Mouse (Mus musculus) erythroblast, adult 5-6 weeks (primary cell): ENCODE results near the gene Ggcx. TPM values are rescaled to one million over a fixed set of nuclear protein-coding genes. Genes with fewer than 3 reads are reported as not detected.

Experiments used
- ATAC-seq: replicated peaks from 2 replicates; pipeline ENCODE4 v1.8.0; 2016; ENCODE audit warnings: moderate number of reproducible peaks, mild to moderate bottlenecking, moderate TSS enrichment, inconsistent platforms; ENCODE audit not compliant: poor library complexity, low FRiP score, severe bottlenecking
- total RNA-seq, 2 experiments: library from RNA; stranded (forward) in 1 of 2; stranded (reverse) in 1 of 2; fragments of 150-400 nt in 1 of 2; fragments of 200-764, 138-1000 nt in 1 of 2; gene quantifications; 2 replicates each; pipeline versions ENCODE4 v1.2.3 to v1.2.4; 2015 to 2017; ENCODE audit warnings: low replicate concordance in 2 of 2

Ggcx gene
- total RNA-seq, 2 experiments from 2014 or later = 0.85 to 5.0 TPM

DNA sequence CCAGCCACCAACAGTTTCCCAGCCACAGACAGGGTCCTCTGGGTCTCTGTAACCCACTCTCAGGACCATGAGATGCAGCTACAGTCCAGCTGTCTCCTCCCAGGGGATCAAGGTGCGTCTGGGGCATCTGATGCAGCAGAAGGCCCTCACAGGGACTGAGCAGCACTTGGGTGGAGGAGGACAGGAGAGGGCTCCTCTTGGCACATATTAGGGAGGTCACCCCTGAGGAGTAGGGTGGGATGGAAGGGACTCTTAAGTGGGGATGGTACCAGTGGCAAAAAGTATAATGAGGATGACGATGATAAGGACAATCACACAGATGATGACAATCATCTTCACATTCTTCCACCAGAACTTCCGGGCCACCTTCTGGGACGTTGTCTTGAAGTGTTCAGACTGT lies 28.9 kb upstream of the Ggcx start:
- no peak for ATAC-seq

DNA sequence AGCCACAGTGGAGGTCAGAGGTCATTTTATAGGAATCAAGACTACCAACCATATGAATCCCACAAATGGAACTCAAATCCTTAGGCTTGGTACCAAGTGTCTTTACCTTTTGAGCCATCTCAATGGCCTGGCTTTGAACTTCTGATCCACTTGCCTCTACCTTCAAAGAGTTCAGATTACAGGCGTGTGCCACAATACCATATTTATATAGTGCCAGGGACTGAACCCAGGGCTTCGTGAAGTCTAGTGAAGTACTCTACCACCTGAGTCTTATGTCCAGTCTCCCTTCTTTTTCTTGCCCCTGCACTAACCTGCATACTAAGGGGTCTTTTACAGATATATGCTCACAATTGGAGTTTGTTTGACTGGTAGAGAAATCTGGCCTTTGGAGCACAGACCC lies 27.5 kb upstream of the Ggcx start:
- no peak for ATAC-seq

DNA sequence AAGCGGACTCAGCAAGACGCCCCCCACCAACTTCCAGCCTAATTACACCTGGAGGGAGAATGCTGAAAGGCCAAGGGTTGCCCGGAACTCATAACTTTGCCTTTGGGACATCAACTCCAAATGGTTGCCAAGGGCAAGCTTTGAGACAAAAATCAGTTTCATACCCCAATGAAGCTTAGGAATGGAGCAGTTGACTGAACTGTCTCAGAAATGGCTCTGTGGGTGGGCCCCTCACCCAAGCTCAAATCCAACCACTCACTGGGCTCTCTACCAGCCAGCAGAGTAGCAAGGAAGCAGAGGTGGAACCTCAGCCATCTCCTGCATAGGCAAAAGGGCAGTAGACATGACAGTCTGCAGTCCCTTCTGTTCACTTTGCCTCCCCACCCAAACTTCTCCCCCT lies 26.3 kb upstream of the Ggcx start:
- ATAC-seq = no peak

GRCm38 (mm10) chr6:72388266-72388665 lies 25.8 kb upstream of the Ggcx start:
- ATAC-seq = no peak

GRCm38 (mm10) chr6:72388791-72389329 lies 25.2 kb upstream of the Ggcx start:
- ATAC-seq = no peak

- ATAC-seq = peak; percentile 80
These were observed 24.6 kb upstream of the Ggcx start for GRCm38 (mm10) chr6:72389471-72389940.

DNA sequence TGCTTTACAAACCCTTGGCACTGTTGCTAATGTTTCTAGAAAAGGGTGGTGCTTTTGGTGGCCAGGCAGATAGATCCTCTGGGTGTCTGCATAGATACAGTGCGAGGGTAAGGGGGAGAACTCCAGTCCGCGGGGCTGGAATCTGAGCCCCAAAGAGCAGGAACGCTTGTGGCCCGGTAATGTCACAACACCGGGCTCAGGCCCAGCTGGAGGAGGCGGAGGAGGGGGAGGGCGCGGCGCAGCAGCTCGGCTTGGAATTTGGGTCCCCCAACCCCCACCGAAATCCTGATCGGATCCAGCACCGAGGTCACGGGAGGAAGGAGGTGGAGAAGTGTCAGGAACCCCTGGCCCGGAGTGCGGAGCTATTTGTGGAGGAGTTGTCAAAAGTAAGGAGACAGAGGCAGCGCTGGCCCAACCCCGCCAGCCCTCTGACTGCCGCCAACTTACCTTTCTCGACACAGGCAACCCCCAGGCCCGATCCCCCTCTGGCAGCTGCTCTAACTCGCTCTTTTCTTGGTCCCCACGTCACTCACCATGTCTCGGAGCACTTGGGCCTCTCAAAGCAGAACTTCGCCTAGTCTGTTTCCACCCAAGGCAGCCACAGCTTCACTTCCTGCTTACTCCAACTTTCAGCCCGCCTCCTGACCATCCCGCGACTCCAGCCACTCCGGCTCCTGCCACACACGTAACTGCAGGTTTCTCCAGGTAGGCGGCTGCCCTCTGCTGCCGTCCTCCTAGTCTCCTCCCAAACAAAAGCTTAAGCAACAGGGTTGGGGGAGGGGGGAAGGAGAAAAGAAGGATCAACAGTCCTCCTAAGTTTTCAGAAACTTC lies 24.0 kb upstream of the Ggcx start, which contains the start of gene Vamp8:
TSS of gene Vamp8 (minus strand) at position 763 of the 831 bp plus-strand sequence.
- ATAC-seq = peak; percentile 63

DNA sequence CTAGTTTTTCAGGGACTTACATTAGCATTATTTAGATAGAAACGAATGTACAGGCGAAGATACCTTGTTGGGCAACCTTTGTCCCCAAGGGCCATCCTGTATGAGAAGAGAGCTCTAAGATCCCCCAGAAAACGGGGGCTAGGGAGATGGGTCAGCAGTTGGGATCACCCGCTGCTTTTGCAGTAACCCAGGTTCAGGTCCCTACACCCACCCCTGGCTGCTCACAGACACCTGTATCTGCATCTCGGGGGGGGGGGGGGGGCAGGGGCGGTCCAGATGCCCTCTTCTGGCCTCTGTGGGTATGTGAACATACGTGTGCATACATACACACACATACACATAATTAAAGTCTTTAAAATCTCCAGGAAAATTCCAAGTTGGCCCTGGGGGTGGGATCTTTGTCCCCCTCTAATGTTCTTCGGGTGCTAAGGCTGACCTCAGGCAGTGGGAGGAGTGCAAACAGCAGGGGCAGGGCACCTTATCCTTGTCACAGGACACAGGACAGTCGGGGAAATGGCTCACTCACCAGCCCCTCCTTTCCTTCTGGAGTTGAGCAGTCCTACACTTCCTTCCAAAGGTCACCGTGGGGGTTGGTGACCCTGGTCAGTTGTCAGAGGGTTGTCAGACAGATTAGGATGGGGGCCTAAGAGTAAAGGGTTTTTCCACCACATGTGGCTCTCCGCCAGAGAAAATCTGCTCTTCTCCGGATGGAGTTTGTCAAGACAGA lies 23.1 kb upstream of the Ggcx start:
- peak; percentile 61 for ATAC-seq

DNA sequence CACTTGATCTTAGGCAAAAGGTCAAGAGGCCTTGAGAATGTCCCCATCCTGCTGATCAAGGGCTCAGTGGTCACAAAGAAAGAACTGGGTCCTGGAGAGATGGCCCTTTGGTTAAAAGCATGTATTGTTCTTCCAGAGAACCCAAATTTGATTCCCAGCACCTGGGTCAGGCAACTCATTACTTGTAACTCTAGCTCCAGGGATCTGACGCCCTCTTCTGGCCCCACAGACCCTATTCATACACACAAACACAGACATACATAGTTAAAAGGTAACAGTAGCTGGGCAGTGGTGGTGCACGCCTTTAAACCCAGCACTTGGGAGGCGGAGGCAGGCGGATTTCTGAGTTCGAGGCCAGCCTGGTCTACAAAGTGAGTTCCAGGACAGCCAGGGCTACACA lies 21.8 kb upstream of the Ggcx start:
- ATAC-seq = no peak

DNA sequence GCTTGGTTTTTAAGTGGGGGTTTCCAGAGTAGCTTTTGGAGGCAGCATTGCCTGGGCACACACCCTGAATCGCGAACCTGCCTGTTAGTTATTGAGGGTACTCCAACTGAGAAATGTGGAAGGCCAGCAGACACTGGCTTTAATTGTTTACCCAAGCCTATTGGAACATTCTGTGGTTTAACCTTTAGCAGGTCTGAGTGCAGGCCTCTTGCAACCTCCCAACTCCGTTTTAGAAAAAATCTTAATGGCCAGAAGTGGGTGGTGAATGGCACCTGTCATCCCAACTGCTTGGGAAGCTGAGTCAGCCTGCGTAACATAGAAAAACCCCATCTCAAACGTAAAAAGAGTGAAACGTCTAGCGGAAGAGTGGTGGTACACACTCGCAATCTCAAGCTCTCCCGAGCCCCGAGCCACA lies 17.3 kb upstream of the Ggcx start:
- no peak for ATAC-seq

DNA sequence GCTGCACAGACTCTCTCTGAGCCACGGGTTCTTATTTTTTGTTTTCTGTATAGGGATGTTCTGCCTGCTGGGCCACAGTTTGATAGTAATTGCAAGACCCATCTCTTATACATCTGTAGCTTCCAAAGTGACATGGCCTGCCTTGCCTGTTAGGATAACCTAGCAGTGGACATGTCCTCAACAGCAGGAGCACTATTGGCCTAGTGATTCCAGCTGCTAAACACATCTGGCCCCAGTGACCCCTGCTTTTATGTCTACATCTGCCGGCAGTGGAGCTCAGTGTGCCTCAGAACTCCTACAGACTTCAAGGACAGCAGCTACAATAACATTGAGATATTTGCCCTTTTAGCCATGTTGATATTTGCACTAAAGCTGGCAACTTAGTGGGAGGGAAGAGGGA lies 14.1 kb upstream of the Ggcx start:
- ATAC-seq = no peak

DNA sequence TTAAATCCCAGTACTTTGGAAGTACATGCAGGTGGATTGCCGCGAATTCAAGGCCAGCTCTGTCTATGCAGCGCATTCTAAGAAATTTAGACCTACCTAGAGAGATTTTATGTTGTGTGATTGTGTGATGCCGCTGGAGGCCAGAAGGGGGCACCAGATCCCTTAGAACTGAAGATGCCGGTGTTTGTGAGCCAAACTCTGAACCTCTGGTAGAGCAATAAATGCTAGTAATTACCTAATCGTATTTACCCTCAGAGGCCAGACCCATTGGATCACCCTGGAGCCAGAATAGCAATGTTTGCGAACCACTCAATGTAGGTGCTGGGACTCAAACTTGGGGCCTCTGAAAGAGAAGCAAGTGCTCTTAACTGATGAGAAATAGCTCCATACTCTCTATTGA lies 12.2 kb upstream of the Ggcx start:
- peak; percentile 88 for ATAC-seq

DNA sequence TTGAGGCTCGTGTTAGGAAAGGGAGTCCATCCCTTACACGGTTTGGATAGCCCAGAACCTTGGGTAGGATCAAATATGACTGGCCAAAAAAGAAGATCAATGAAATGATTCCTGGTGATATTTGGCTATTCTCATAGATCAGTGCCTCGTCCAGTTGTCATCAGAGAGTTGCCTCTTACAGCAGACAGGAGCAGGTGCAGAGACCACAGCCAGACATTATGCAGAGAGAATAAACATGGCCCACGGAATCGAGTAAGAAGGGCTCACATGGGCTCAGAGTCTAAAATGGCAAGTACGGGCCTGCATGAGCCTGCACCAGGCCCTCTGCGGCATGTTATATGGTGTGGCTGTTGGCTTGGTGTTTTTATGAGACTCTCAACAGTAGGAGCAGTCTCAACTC lies 8.8 kb upstream of the Ggcx start:
- ATAC-seq = no peak

DNA sequence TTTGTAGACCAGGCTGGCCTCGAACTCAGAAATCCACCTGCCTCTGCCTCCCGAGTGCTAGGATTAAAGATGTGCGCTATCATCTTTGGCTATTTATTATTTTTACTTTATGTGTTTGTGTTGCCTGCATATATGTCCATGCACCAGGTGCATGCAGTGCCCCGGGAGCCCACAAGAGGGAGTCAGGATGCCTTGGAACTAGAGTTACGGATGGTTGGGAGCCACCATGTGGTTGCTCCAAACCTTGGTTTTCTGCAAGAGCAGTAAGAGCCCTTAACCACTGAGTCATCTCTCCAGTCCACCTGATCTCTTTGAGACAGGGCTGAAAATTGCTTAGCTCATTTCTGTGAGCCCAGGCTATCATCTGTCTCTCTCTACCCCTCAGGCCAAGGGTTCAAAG lies 7.0 kb upstream of the Ggcx start:
- peak; percentile 96 for ATAC-seq

DNA sequence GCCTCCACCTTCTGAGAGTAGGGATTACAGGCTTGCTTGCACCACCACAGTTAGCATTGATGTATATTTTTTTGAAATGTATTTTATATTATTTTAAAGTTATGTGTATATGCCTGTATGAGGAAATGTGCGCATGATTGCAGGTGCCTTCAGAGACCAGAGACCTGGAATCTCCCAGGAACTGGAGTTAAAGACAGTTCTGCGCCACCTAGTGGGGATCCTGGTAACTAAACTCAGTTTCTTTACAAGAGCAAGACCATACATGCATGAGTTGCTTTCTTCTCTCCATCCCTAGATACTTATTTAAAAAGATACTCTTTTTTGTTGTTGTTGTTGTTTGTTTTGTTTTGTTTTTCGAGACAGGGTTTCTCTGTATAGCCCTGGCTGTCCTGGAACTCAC lies 4.5 kb upstream of the Ggcx start:
- ATAC-seq = 0 out of 2 replicates have a peak, but pooled peaks have one; percentile 45

- no peak for ATAC-seq
These were observed 4.1 kb upstream of the Ggcx start for GRCm38 (mm10) chr6:72410003-72410402.

GRCm38 (mm10) chr6:72410518-72410917 lies 3.6 kb upstream of the Ggcx start:
- ATAC-seq = no peak

DNA sequence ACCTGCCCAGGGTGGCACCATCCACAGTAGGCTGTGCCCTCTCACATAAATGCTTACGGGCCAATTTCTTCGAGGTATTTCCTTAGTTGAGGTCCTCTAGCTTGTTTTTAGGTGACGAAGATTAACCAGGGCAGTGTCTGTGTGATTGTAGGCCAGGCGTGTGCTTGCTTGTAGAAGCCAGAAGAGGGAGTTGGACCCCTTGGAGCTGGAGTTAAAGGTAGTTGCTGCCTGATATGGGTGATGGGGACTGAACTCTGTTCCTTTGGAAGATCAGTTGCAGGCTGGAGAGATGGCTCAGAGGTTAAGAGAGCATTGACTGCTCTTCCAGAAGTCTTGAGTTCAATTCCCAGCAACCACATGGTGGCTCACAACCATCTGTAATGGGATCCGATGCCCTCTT lies 1.1 kb downstream of the Ggcx start:
- ATAC-seq = no peak

- no peak for ATAC-seq
These were observed 2.1 kb downstream of the Ggcx start for GRCm38 (mm10) chr6:72415964-72416772.

DNA sequence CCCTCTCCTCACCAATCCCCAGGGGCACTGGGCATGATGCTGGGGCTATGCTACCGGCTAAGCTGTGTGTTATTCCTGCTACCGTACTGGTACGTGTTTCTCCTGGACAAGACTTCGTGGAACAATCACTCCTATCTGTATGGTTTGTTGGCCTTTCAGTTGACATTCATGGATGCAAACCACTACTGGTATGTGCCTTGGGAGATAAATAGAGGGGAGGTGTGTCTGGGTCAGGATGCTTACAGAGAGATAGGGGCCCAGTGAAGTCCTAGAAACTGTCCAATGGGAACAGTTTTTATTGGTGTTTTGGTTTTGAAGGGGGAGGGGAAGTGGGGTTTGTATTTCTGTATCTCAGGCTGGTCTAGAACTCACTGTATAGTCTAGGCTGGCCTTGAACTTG lies 4.2 kb downstream of the Ggcx start:
- ATAC-seq = no peak
